Mouse (Mus musculus) embryonic facial prominence, embryonic 11.5 days (tissue): ENCODE data around the gene Foxn3. TPM values are rescaled to one million over a fixed set of nuclear protein-coding genes. Genes with fewer than 3 reads are reported as not detected.

Experiments used
- ATAC-seq: fragments of 200-750 bp; cut with Nextera tagmentation; replicated peaks from 2 replicates; pipeline ENCODE4 v1.8.0; 2017; ENCODE audit warnings: low read depth; ENCODE audit not compliant: insufficient number of reproducible peaks, low FRiP score, low TSS enrichment
- DNase-seq: peaks from one replicate; pipeline ENCODE4 v3.0.0-alpha.2; 2015; ENCODE audit warnings: low spot score
- H3K27ac ChIP-seq: fragments of 300-500 bp; sonication (generic); replicated peaks from 2 replicates; pipeline ENCODE4 v1.5.1; 2014; ENCODE audit warnings: mild to moderate bottlenecking, low read depth, low read length, control low read depth
- H3K27me3 ChIP-seq: fragments of 300-500 bp; sonication (generic); 2 replicates; pipeline ENCODE4 v1.6.1; 2014; ENCODE audit warnings: mild to moderate bottlenecking, low read length, moderate library complexity, mixed read lengths; ENCODE audit not compliant: control insufficient read depth, insufficient read depth
- H3K36me3 ChIP-seq: fragments of 300-500 bp; sonication (generic); replicated peaks from 2 replicates; pipeline ENCODE4 v1.6.1; 2014; ENCODE audit warnings: low read depth, mild to moderate bottlenecking, low read length, moderate library complexity, mixed read lengths; ENCODE audit not compliant: control insufficient read depth, insufficient read depth
- H3K4me1 ChIP-seq: fragments of 300-500 bp; sonication (generic); 2 replicates; pipeline ENCODE4 v1.6.1; 2014; ENCODE audit warnings: low read length, mixed read lengths; ENCODE audit not compliant: control insufficient read depth, insufficient read depth
- H3K4me2 ChIP-seq: fragments of 300-500 bp; sonication (generic); 2 replicates; pipeline ENCODE4 v1.6.1; 2014; ENCODE audit warnings: low read depth, mild to moderate bottlenecking, control low read depth, low read length, moderate library complexity
- H3K4me3 ChIP-seq: fragments of 300-500 bp; sonication (generic); 2 replicates; pipeline ENCODE4 v1.5.1; 2014; ENCODE audit warnings: low read depth, low read length, control low read depth
- H3K9ac ChIP-seq: fragments of 300-500 bp; sonication (generic); replicated peaks from 2 replicates; pipeline ENCODE4 v1.6.1; 2014; ENCODE audit warnings: mild to moderate bottlenecking, control low read depth, low read length
- H3K9me3 ChIP-seq: fragments of 300-500 bp; sonication (generic); replicated peaks from 2 replicates; pipeline ENCODE4 v1.6.1; 2016; ENCODE audit warnings: mild to moderate bottlenecking, low read length, inconsistent platforms, mixed read lengths; ENCODE audit not compliant: control insufficient read depth
- WGBS: fragments of 180-500 bp; shearing (Covaris S2); extraction: QIAGEN DNeasy Blood & Tissue Kit; methylation state at CpG from one replicate; pipeline ENCODE4 v1.1.7; 2014; 5-methylcytosine and 5-hydroxymethylcytosine counted together
- polyA plus RNA-seq: library from polyadenylated mRNA; unstranded; fragments of >200 nt; fragmentation: Nextera tagmentation; extraction: Ambion mirVana; gene quantifications from 2 replicates; pipeline ENCODE4 v1.2.1, GENCODE M21; 2014

The Foxn3 gene
- polyA plus RNA-seq, 1 experiment from 2014 or later, result 80.5 TPM

GRCm38 (mm10) chr12:99529687-99530411 lies 33.5 kb downstream of the Foxn3 start:
- no peak overlapping the region for H3K4me3 ChIP-seq
- H3K4me1 ChIP-seq, result peaks cover 3% of the 10 kb centered on the region; the same call in 1 of the 2 replicates
- H3K36me3 ChIP-seq, result no peaks in the 10 kb centered on the region; the same call in 1 of the 2 replicates
- H3K4me2 ChIP-seq, result no peak overlapping the region
- 47% methylated on average over 17 of the region's 17 CpGs for WGBS
- no peak overlapping the region for H3K27ac ChIP-seq
- DNase-seq (peak; percentile 48), ATAC-seq (0 out of 2 replicates have a peak, but pooled peaks have one; percentile 47)
- H3K9me3 ChIP-seq, result no peaks in the 10 kb centered on the region
- H3K9ac ChIP-seq, result no peak overlapping the region
- no peaks in the 10 kb centered on the region for H3K27me3 ChIP-seq

GRCm38 (mm10) chr12:99528958-99529357 lies 34.4 kb downstream of the Foxn3 start:
- no peak overlapping the region for H3K4me3 ChIP-seq
- no peak overlapping the region for H3K9ac ChIP-seq
- H3K9me3 ChIP-seq, result no peaks in the 10 kb centered on the region
- ATAC-seq, result no peak
- H3K4me2 ChIP-seq, result no peak overlapping the region
- peaks cover 3% of the 10 kb centered on the region; the same call in 1 of the 2 replicates for H3K4me1 ChIP-seq
- no peak for DNase-seq
- 39% methylated on average over 5 of the region's 5 CpGs for WGBS
- H3K27me3 ChIP-seq, result no peaks in the 10 kb centered on the region
- H3K27ac ChIP-seq, result no peak overlapping the region
- no peaks in the 10 kb centered on the region; the same call in 1 of the 2 replicates for H3K36me3 ChIP-seq

- Histone ChIP-seq H3K4me3 (no peak overlapping the region), H3K27me3 (no peaks in the 10 kb centered on the region), H3K9ac (no peak overlapping the region), H3K36me3 (no peaks in the 10 kb centered on the region; the same call in 1 of the 2 replicates), H3K4me2 (no peak overlapping the region), H3K9me3 (no peaks in the 10 kb centered on the region), H3K4me1 (peaks cover 3% of the 10 kb centered on the region; the same call in 1 of the 2 replicates), H3K27ac (no peak overlapping the region)
- peak; percentile 33 for DNase-seq
- WGBS, result 64% methylated on average over 6 of the region's 6 CpGs
- ATAC-seq, result no peak
Measured at GRCm38 (mm10) chr12:99527452-99527851, 35.9 kb downstream of the Foxn3 start.

GRCm38 (mm10) chr12:99526571-99527140 lies 36.7 kb downstream of the Foxn3 start:
- Histone ChIP-seq H3K4me1 (peaks cover 3% of the 10 kb centered on the region; the same call in 1 of the 2 replicates), H3K4me2 (no peak overlapping the region), H3K9me3 (no peaks in the 10 kb centered on the region), H3K36me3 (no peaks in the 10 kb centered on the region; the same call in 1 of the 2 replicates), H3K27ac (no peak overlapping the region), H3K4me3 (no peak overlapping the region), H3K9ac (no peak overlapping the region), H3K27me3 (no peaks in the 10 kb centered on the region)
- WGBS, result 45% methylated on average over 9 of the region's 9 CpGs
- ATAC-seq (no peak), DNase-seq (no peak)

- ATAC-seq, result no peak
- Histone ChIP-seq H3K4me1 (peaks cover 3% of the 10 kb centered on the region; the same call in 1 of the 2 replicates), H3K4me3 (no peak overlapping the region), H3K27ac (no peak overlapping the region), H3K9ac (no peak overlapping the region), H3K27me3 (no peaks in the 10 kb centered on the region), H3K9me3 (no peaks in the 10 kb centered on the region), H3K36me3 (no peaks in the 10 kb centered on the region; the same call in 1 of the 2 replicates), H3K4me2 (no peak overlapping the region)
- no peak for DNase-seq
- WGBS, result 81% methylated on average over 2 of the region's 2 CpGs
Measured at GRCm38 (mm10) chr12:99522882-99523281, 40.5 kb downstream of the Foxn3 start.

- no peak overlapping the region for H3K9ac ChIP-seq
- no peaks in the 10 kb centered on the region for H3K36me3 ChIP-seq
- no peak overlapping the region for H3K27ac ChIP-seq
- H3K4me3 ChIP-seq, result no peak overlapping the region
- ATAC-seq (no peak), DNase-seq (no peak)
- no peaks in the 10 kb centered on the region for H3K27me3 ChIP-seq
- H3K4me2 ChIP-seq, result no peak overlapping the region
- H3K9me3 ChIP-seq, result no peaks in the 10 kb centered on the region
- no peaks in the 10 kb centered on the region for H3K4me1 ChIP-seq
- WGBS, result 82% methylated on average over 4 of the region's 4 CpGs
Measured at GRCm38 (mm10) chr12:99519862-99520261, 43.5 kb downstream of the Foxn3 start.

DNA sequence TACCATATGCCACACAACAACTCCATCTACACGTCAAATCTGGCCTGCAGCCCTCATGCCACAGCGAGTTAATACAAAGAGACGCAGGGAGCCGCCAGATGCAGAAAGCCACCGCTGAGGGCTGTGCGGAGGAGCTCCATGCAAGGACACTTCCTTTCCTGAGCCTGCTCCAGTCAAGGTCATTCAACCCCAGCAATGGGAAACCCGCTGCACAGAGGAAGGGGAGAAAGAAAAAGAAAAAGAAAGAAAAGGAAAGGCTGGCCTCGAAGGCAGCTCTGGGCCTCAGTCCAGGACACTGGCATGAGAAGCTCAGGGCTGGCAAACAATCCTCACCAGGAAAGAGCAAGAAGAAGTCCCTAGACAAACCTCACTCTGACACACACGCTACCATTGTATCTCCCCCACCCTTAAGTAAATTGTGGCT lies 44.2 kb downstream of the Foxn3 start:
- Histone ChIP-seq H3K27ac (no peak overlapping the region), H3K36me3 (no peaks in the 10 kb centered on the region), H3K4me3 (no peak overlapping the region), H3K4me1 (no peaks in the 10 kb centered on the region), H3K27me3 (no peaks in the 10 kb centered on the region), H3K4me2 (no peak overlapping the region), H3K9me3 (no peaks in the 10 kb centered on the region), H3K9ac (no peak overlapping the region)
- 56% methylated on average over 9 of the region's 9 CpGs for WGBS
- ATAC-seq (no peak), DNase-seq (no peak)

GRCm38 (mm10) chr12:99518640-99519039 lies 44.7 kb downstream of the Foxn3 start:
- H3K27me3 ChIP-seq, result no peaks in the 10 kb centered on the region
- H3K4me3 ChIP-seq, result no peak overlapping the region
- no peak overlapping the region for H3K9ac ChIP-seq
- no peaks in the 10 kb centered on the region for H3K9me3 ChIP-seq
- DNase-seq, result no peak
- 91% methylated on average over 10 of the region's 10 CpGs for WGBS
- H3K36me3 ChIP-seq, result no peaks in the 10 kb centered on the region
- no peak for ATAC-seq
- no peak overlapping the region for H3K4me2 ChIP-seq
- no peaks in the 10 kb centered on the region for H3K4me1 ChIP-seq
- no peak overlapping the region for H3K27ac ChIP-seq
